Mouse (Mus musculus): ENCODE results near the gene Slc25a39.

DNA sequence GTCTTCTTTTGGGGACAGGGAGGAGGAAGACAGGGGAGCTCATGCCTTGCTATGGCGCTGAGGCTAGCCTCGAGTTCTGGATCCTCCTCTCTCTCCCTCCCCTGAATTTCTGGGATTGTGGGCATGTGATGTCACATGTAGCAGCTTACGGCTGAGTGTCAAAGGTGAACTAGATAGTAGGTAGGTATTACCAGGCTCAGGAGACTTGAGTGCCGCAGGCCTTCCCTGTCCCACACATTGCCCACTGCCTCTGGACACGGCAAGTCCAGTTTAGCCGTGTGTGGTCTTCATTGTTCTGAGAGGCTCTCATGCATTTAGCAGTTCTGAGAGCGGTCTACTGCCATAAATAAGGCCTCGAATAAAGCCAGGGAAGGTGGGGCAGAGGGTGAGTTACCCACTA lies 5.3 kb upstream of the Slc25a39 start:
- TF ChIP-seq CTCF (IDR thresholded peaks at IDR 0.05; ENCODE audit: low read depth, low read length) (no peak), TAL1 (conservative IDR thresholded peaks at IDR 0.05; ENCODE audit: low read depth, low read length) (no peak), GATA2 (IDR thresholded peaks at IDR 0.05; ENCODE audit: borderline replicate concordance, low read depth, low read length) (no peak)
